Mouse (Mus musculus): ENCODE measurements at regions not wholly inside any gene's neighbourhood (a gene's known extent, or its start where the extent isn't known, plus 50 kb on each side); places are given as distances from the start of the nearest gene placed in this dataset.

DNA sequence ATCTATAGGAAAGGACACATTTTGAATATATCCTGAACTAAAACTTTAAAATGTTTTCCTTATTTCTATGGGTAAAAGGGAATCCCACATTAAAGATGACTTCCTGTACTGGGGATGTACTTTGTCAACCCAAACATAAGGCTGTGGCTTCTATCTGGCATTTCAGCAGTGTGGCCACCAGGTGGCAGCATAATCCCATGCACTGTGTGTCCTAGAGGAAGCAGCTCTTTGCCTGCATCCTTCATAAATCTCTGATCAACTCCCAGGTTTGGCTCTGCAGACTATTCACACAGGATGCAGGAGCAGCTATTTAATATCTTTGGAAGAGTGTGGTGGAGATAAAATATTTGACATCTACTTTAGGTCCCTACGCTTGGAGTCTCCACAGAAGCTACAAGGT, 59.1 kb downstream of the Bmp15 start:
- peak; percentile 69 for DNase-seq

DNA sequence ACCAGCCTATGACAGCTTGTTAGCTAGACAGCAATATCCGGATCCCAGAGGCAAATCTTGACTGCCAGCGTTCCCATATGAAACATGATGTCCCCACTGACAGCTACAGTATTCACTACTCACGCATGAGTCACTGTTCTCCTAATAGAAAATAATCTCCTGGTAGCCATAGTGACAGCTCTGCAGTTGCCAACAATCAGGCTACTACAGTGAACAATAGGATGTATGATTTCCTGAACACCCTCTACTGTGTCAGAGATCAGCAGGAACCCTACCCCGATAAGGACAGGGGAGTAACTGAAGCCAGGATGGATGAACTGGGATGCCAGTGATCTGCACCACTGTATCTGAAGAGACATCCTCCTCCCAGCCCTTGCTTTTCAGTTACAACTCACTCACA, 62.0 kb downstream of the Bmp15 start:
- DNase-seq = no peak

GRCm38 (mm10) chrX:6254058-6254457, 66.5 kb downstream of the Bmp15 start:
- peak; percentile 14 for DNase-seq

DNA sequence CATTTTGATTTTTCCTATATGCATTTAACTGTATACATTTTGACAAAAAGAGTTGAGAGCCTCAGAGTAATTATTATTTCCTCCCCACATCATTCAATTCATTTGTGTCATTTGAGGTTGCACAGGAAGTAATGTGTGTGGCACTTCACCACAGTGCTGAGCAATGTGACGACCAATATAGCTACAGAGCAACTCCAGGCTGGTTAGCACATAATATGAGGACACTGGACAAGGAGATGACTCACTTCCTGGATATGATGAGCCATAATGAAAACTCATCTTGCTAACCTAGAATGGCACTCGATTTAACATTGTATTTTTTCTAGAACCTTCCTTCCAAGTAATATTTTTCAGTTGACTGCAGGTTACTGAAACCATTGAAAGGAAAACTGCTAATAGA, 67.6 kb downstream of the Bmp15 start:
- DNase-seq = no peak

Measured in lung, postnatal 36 days (tissue).